Mouse (Mus musculus) hindlimb bud, embryonic 11.5 days (tissue): ENCODE measurements around the gene Bglap.
"Not testable (repeated sequence)": the region's sequence is repeated elsewhere in the genome, so short reads cannot be mapped to it uniquely, and the experiment has no call there.

Experiments used
- DNase-seq: peaks from one replicate; pipeline ENCODE4 v3.0.0-alpha.2; 2012; ENCODE audit warnings: low read depth, low spot score; ENCODE audit errors: extremely low spot score

Gene Bglap

GRCm38 (mm10) chr3:88395288-88395687 lies 11.0 kb upstream of the Bglap start:
- DNase-seq = no peak

DNA sequence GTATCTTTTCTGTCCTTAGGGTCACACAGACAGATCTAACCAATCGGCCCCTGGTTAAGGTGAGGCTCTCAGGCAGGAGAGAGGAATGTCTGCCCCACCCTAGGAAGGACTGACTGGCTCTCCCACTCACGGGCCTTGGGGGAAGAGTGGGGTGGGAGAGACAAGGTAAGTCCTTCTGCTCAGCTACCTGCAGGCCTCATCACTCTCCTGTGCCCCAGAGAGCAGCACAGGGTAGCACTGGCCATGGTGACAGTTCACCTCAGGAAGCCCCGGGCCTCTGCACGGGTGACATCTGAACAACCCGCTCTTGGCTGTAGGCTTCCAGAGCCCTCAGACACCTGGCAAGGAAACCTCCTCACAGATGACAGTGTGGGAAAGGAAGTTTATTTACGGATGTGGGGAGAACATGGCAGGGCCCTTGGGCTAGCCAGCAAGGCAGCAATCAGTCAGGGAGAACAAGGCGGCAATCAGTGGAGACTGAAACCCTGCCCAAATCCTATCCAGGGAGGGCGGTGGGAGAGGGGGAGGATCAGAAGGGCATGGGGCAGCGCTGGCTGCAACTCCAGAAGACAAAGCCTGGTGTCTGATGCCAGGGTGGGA lies 9.6 kb upstream of the Bglap start:
- DNase-seq = no peak

- not testable (repeated sequence) for DNase-seq
These were observed 1.9 kb downstream of the Bglap start for GRCm38 (mm10) chr3:88382383-88382782.

- not testable (repeated sequence) for DNase-seq
These were observed 2.6 kb downstream of the Bglap start for GRCm38 (mm10) chr3:88381389-88382315.

- not testable (repeated sequence) for DNase-seq
These were observed 5.7 kb downstream of the Bglap start, which contains the start of gene Bglap2 for GRCm38 (mm10) chr3:88378599-88378998. Gene Bglap2 (minus strand): TSS chr3:88378699.

DNA sequence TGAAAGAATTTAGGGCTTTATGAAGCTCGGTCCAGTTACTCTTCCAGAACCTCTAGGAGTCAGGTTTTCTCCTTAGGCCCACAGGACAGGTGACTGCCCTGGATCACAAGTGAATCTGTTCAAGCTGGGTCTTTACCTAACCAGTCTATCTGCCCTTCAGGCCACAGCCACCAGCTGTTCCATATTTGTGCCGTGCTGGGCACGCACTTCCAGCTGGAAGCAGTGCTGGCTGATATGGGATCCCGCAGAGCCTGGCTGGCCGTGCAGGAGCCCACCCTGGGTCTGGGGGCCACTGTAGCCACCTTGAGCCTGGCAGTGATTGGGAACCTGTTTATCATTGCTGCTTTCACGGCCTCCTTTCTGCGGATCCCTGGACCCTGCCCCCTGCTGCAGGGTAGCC lies 7.6 kb downstream of the Bglap start:
- DNase-seq = not testable (repeated sequence)

DNA sequence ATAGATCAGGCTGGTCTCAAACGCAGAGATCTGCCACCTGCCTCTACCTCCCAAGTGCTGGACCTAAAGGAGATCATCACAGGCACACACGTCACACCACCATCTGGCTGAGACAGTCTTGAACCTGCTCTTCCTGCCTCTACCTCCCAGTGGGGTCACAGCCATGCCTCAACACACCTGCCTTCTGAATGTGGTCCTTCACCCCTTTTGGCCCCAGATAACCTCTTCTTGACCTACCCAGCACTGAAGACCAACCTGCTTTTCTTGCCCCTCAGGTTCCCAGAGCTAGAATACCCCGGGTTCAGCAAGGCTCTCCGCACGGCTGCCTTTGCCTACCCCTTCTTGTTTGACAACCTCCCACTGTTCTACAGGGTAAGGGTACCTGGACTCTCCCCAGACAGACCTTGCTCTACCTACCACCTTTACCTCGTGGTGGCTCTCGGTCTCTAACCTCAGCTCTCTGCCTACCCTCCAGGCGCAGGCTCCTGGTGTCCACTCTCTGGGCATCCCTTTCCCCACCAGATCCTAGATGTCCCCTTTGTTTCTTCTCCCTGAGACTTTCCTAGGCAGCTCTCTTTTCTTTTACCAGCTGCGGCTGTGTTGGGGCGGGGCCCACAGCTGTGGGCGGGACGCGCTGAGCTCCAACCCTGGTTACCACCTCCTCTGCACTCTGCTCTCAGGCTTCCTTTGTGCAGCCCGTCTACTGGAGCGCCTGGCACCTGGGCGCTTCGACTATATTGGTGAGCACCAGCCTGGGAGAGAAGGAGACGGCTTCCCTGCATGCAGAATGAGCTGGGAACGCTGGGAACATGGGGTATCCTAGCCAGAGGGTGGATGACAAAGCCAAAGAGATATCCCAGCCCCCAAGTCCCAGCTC lies 8.3 kb downstream of the Bglap start:
- not testable (repeated sequence) for DNase-seq

DNA sequence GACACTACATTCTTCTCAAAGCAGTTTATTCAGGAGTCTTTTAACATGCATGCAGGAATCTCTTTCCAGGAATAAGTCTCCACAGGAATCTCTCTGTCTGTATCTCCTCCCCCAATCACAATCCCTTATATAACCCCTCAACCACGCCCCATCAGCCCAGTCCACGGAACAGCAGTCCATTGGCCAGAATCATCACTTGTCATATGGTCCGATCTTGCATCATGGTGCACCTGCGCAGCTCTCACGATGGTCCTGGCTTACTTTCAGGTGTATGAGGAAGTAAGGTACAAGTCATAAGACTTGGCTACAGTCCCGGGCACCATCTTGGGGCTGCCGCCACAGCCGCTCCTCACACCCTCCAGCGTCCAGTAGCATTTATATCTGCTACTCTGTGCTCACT lies 11.6 kb downstream of the Bglap start, which contains the start of gene Bglap3:
Gene Bglap3, minus strand, starts transcription at position 101 of the 400 bp plus-strand sequence.
- DNase-seq = not testable (repeated sequence)

- not testable (repeated sequence) for DNase-seq
These were observed 15.8 kb downstream of the Bglap start for GRCm38 (mm10) chr3:88368511-88368910.

DNA sequence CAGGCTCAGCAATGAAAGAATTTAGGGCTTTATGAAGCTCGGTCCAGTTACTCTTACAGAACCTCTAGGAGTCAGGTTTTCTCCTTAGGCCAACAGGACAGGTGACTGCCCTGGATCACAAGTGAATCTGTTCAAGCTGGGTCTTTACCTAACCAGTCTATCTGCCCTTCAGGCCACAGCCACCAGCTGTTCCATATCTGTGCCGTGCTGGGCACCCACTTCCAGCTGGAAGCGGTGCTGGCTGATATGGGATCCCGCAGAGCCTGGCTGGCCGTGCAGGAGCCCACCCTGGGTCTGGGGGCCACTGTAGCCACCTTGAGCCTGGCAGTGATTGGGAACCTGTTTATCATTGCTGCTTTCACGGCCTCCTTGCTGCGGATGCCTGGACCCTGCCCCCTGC lies 16.7 kb downstream of the Bglap start:
- not testable (repeated sequence) for DNase-seq

- DNase-seq = not testable (repeated sequence)
These were observed 17.3 kb downstream of the Bglap start for GRCm38 (mm10) chr3:88366830-88367428.

DNA sequence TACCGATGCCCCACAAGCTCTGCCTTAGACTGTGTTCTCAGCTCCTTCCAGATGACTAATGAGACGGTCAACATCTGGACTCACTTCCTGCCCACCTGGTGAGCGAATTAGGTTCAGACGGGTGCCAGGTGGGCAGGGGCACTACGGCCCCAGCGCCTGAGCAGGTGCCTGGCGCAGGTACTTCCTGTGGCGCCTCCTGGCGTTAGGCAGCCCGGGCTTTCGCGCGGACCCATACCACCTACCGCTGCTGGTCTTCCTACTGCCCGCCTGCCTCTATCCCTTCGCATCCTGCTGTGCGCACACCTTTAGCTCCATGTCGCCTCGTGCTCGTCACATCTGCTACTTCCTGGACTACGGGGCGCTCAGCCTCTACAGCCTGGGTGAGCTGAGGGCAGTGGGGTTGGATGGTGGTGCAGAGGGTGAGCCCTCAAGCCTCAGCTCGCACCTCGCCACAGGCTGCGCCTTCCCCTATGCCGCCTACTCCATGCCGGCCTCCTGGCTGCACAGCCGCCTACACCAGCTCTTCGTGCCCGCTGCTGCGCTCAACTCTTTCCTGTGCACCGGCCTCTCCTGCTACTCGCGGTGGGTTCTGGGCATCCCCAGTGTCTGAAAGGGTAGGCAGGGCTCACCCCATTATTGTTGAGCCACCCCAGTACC lies 18.4 kb downstream of the Bglap start:
- DNase-seq = no peak

- DNase-seq = no peak
These were observed 19.9 kb downstream of the Bglap start, which contains the start of gene Paqr6 for GRCm38 (mm10) chr3:88364337-88364736. Gene Paqr6 (plus strand): TSS chr3:88364584.

GRCm38 (mm10) chr3:88363700-88364099 lies 20.6 kb downstream of the Bglap start:
- no peak for DNase-seq

DNA sequence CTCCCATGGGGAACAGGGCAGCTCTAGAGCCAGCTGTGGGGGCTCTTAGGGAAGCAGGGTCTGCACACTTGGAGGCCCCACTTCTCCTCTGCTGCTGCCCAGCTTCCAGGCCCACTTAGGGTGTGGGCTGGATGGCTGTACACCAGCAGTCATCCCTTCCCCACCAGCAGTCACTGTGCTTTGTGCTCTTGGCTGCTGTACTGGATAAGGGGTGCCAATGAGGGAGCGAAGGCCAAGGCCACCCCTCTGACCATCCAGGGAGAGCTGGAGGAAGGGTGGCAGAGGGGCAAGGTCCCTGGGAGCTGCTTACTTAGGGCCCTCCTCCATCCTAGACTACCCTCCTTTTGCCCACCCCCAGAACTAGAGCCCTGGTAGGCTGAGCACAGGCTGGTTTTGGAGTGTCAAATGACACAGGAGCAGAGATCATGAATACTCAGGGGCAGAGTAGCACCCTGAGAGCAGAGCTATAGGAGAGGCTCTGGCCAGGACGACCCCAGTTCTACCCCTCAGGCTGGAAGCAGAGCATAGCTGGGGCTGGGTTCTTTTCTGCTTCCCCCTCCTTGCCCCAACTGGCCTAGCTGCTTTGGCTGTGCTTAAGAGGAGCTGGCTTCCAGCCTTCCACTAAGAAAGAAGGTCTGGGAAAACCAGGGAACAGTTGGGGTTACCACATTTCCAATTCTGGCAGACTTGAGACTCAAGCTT lies 22.5 kb downstream of the Bglap start:
- DNase-seq = no peak

DNA sequence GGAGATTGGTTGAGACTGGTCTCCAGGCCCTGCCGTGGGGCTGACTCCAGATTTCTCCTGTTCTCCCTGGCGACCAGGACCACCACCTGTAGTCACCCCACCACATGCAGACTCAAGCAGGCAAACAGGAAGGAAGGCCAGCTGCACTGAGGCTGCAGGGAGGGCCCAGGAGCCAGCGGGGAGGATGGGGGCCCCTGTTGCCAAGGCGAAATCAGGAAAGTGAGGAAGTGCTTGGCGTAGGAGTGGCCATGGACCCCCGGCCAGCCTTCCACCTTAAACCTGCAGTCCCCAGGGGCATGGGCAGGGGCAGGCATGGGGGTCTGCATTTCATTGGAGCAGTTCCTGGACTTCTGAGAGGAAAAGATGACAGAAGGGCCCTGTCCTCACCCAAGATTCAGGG lies 23.2 kb downstream of the Bglap start:
- no peak for DNase-seq

DNA sequence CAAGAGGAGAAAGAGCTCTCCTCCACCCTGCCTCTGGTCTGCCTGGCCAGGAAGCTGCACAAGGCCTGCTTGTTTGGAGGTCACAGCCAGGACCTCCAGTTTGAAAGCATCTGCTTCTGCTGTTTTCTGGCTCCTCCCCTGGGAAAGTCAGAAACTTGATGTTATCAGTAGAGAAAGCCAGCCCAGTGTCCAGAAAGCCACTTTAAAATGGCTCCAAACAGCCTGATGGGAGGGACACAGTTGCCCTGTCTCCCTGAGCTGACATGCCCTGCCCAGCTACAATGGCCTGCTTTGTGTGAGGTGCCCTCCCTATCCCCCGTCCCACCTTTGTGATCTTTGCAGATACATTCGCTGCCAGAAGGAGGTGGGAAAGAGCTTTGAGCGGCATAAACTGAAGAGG lies 24.3 kb downstream of the Bglap start:
- DNase-seq = no peak

GRCm38 (mm10) chr3:88359584-88359983 lies 24.7 kb downstream of the Bglap start:
- no peak for DNase-seq

- DNase-seq = no peak
These were observed 29.7 kb downstream of the Bglap start for GRCm38 (mm10) chr3:88354396-88355165.
